Mouse (Mus musculus) E14TG2a.4 (cell line): ENCODE data around the gene Pitpnm3.
"Not testable (repeated sequence)": the region's sequence is repeated elsewhere in the genome, so short reads cannot be mapped to it uniquely, and the experiment has no call there.

ENCODE experiments used
- H3K27me3 ChIP-seq: 2 replicates; pipeline ENCODE4 v1.6.1; 2014; ENCODE audit warnings: low read length, control low read depth; ENCODE audit not compliant: insufficient read depth
- H3K36me3 ChIP-seq: 2 replicates; pipeline ENCODE4 v1.6.1; 2014; ENCODE audit warnings: low read length, control low read depth; ENCODE audit not compliant: insufficient read depth
- H3K4me1 ChIP-seq: replicated peaks from 2 replicates; pipeline ENCODE4 v1.6.1; 2014; ENCODE audit warnings: low read depth, low read length, control low read depth
- H3K4me3 ChIP-seq: replicated peaks from 2 replicates; pipeline ENCODE4 v1.5.1; 2014; ENCODE audit warnings: mild to moderate bottlenecking, low read length
- H3K9me3 ChIP-seq: 2 replicates; pipeline ENCODE4 v1.6.1; 2014; ENCODE audit warnings: low read length, control low read depth
- CTCF ChIP-seq: conservative IDR thresholded peaks from 2 replicates; pipeline ENCODE4 v1.5.1; 2014; ENCODE audit warnings: low read length
- NANOG ChIP-seq: IDR thresholded peaks from 2 replicates; pipeline ENCODE4 v1.6.1; 2014; ENCODE audit warnings: borderline replicate concordance, low read length, mixed read lengths
- POU5F1 ChIP-seq: IDR thresholded peaks from 2 replicates; pipeline ENCODE4 v1.6.1; 2014; ENCODE audit warnings: low read length, borderline replicate concordance

The Pitpnm3 gene

GRCm38 (mm10) chr11:72135383-72136158, at the start of gene Pitpnm3:
TSS of gene Pitpnm3 (minus strand) at chr11:72135778.
- Histone ChIP-seq H3K4me3 (peak within 1 kb of the TSS; percentile 80), H3K4me1 (peaks cover 51% of the 10 kb centered on the region), H3K36me3 (no peaks in the 10 kb centered on the region), H3K27me3 (peaks cover 81% of the 10 kb centered on the region), H3K9me3 (no peaks in the 10 kb centered on the region)
- no peak for TF ChIP-seq POU5F1
- TF ChIP-seq CTCF = no peak
- no peak for TF ChIP-seq NANOG

GRCm38 (mm10) chr11:72184252-72184651, 48.7 kb upstream of the Pitpnm3 start:
- H3K4me1 ChIP-seq = peaks cover 14% of the 10 kb centered on the region
- H3K9me3 ChIP-seq = no peaks in the 10 kb centered on the region
- H3K27me3 ChIP-seq = no peaks in the 10 kb centered on the region
- no peak for TF ChIP-seq CTCF
- TF ChIP-seq POU5F1 = no peak
- TF ChIP-seq NANOG = no peak
- H3K4me3 ChIP-seq = no peak overlapping the region
- H3K36me3 ChIP-seq = peaks cover 26% of the 10 kb centered on the region

GRCm38 (mm10) chr11:72181136-72181535, 45.6 kb upstream of the Pitpnm3 start:
- Histone ChIP-seq H3K4me3 (no peak overlapping the region), H3K9me3 (no peaks in the 10 kb centered on the region), H3K27me3 (peaks cover 2% of the 10 kb centered on the region; the same call in 1 of the 2 replicates), H3K36me3 (peaks cover 27% of the 10 kb centered on the region), H3K4me1 (peaks cover 36% of the 10 kb centered on the region)
- TF ChIP-seq POU5F1 = no peak
- no peak for TF ChIP-seq CTCF
- no peak for TF ChIP-seq NANOG

- TF ChIP-seq CTCF (no peak), POU5F1 (no peak), NANOG (no peak)
- peaks cover 2% of the 10 kb centered on the region; the same call in 1 of the 2 replicates for H3K27me3 ChIP-seq
- H3K4me3 ChIP-seq = no peak overlapping the region
- H3K36me3 ChIP-seq = peaks cover 33% of the 10 kb centered on the region
- H3K9me3 ChIP-seq = no peaks in the 10 kb centered on the region
- peaks cover 38% of the 10 kb centered on the region for H3K4me1 ChIP-seq
Observed at GRCm38 (mm10) chr11:72180556-72180955, 45.0 kb upstream of the Pitpnm3 start.

GRCm38 (mm10) chr11:72176553-72176952, 41.0 kb upstream of the Pitpnm3 start:
- TF ChIP-seq POU5F1 (no peak), CTCF (no peak), NANOG (peak; percentile 92)
- peaks cover 43% of the 10 kb centered on the region for H3K4me1 ChIP-seq
- H3K9me3 ChIP-seq = no peaks in the 10 kb centered on the region
- H3K4me3 ChIP-seq = no peak overlapping the region
- peaks cover 2% of the 10 kb centered on the region; the same call in 1 of the 2 replicates for H3K27me3 ChIP-seq
- H3K36me3 ChIP-seq = peaks cover 55% of the 10 kb centered on the region

GRCm38 (mm10) chr11:72175966-72176365, 40.4 kb upstream of the Pitpnm3 start:
- Histone ChIP-seq H3K4me1 (peaks cover 43% of the 10 kb centered on the region), H3K9me3 (no peaks in the 10 kb centered on the region), H3K27me3 (peaks cover 2% of the 10 kb centered on the region; the same call in 1 of the 2 replicates), H3K36me3 (peaks cover 55% of the 10 kb centered on the region), H3K4me3 (no peak overlapping the region)
- no peak for TF ChIP-seq CTCF
- TF ChIP-seq POU5F1 = no peak
- no peak for TF ChIP-seq NANOG

- no peak for TF ChIP-seq POU5F1
- no peak for TF ChIP-seq CTCF
- TF ChIP-seq NANOG = no peak
- peaks cover 2% of the 10 kb centered on the region; the same call in 1 of the 2 replicates for H3K27me3 ChIP-seq
- H3K4me3 ChIP-seq = no peak overlapping the region
- peaks cover 43% of the 10 kb centered on the region for H3K4me1 ChIP-seq
- H3K36me3 ChIP-seq = peaks cover 49% of the 10 kb centered on the region
- H3K9me3 ChIP-seq = no peaks in the 10 kb centered on the region
Observed at GRCm38 (mm10) chr11:72174721-72175120, 39.1 kb upstream of the Pitpnm3 start.

GRCm38 (mm10) chr11:72173506-72173905, 37.9 kb upstream of the Pitpnm3 start:
- Histone ChIP-seq H3K36me3 (peaks cover 54% of the 10 kb centered on the region), H3K4me3 (no peak overlapping the region), H3K9me3 (no peaks in the 10 kb centered on the region), H3K27me3 (peaks cover 2% of the 10 kb centered on the region; the same call in 1 of the 2 replicates), H3K4me1 (peaks cover 34% of the 10 kb centered on the region)
- TF ChIP-seq NANOG (no peak), POU5F1 (no peak), CTCF (no peak)

- H3K4me3 ChIP-seq, H3K27me3 ChIP-seq, H3K9me3 ChIP-seq: not testable (repeated sequence)
- peaks cover 18% of the 10 kb centered on the region for H3K4me1 ChIP-seq
- peaks cover 57% of the 10 kb centered on the region for H3K36me3 ChIP-seq
Observed at GRCm38 (mm10) chr11:72171906-72172305, 36.3 kb upstream of the Pitpnm3 start.
